Comparison of ENCODE assay signal across 14 mouse cellular contexts in the genomic region with DNA sequence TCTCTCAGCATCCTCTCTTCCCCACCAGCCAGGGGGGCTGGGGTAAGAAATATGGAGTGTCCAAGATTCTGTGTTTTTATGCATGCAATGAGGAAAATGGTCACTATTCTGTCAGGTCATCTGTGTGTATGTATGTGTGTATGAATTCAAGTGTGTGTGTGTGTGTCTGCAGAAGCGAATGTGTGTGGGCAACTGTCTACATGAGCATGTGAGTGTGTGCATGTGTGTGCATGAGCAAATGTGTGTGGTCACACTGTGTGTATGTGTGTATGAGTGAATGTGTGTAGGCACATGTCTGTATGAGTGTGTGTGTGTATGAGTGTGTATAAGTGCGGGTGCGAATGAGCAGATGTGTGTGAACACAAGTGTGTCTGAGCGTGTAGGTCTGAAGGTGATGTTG. TPM values are rescaled to one million over a fixed set of nuclear protein-coding genes. Genes with fewer than 3 reads are reported as not detected.
DNase-seq lines count a peak whose midpoint lies in the region; ATAC-seq and TF ChIP-seq lines count a peak whose summit lies in the region.
"Had no signal": no experiment of that assay in that cellular context is flagged by ENCODE, and none has a peak within 500 bp of the region (broad histone marks: within the 10 kb centered on the region; RNA-seq: fewer than 3 reads in every experiment).

No protein-coding gene starts in this region.

- no peak for TF ChIP-seq CTCF in midbrain, postnatal 0 days (IDR thresholded peaks at IDR 0.05)

- H3K36me3 ChIP-seq in forebrain, embryonic 15.5 days, result no peaks in the 10 kb centered on the region
- no peaks in the 10 kb centered on the region for H3K36me3 ChIP-seq in forebrain, embryonic 10.5 days (replicated peaks)
- no peaks in the 10 kb centered on the region for H3K36me3 ChIP-seq in kidney, embryonic 16.5 days (ENCODE audit: insufficient read depth, low read length)
- H3K36me3 ChIP-seq in midbrain, embryonic 13.5 days, result no peaks in the 10 kb centered on the region
- H3K36me3 ChIP-seq in midbrain, postnatal 0 days (ENCODE audit: insufficient read depth, low read length), result no peaks in the 10 kb centered on the region
- H3K36me3 ChIP-seq: heart, embryonic 12.5 days; heart, embryonic 15.5 days had no signal

- H3K9me3 ChIP-seq in forebrain, embryonic 15.5 days, result no peaks in the 10 kb centered on the region
- no peaks in the 10 kb centered on the region for H3K9me3 ChIP-seq in forebrain, embryonic 10.5 days
- H3K9me3 ChIP-seq in kidney, embryonic 16.5 days (ENCODE audit: low read length), result no peaks in the 10 kb centered on the region
- no peaks in the 10 kb centered on the region for H3K9me3 ChIP-seq in midbrain, embryonic 13.5 days
- no peaks in the 10 kb centered on the region for H3K9me3 ChIP-seq in midbrain, postnatal 0 days (ENCODE audit: low read length)
- H3K9me3 ChIP-seq: heart, embryonic 12.5 days; heart, embryonic 15.5 days had no signal

- H3K9ac ChIP-seq in forebrain, embryonic 15.5 days (replicated peaks), result no peak overlapping the region
- H3K9ac ChIP-seq in kidney, embryonic 16.5 days (replicated peaks; ENCODE audit: low read length), result no peak overlapping the region
- H3K9ac ChIP-seq in midbrain, embryonic 13.5 days (replicated peaks), result no peak overlapping the region
- no peak overlapping the region for H3K9ac ChIP-seq in midbrain, postnatal 0 days (replicated peaks; ENCODE audit: low read length, poor library complexity, severe bottlenecking)
- H3K9ac ChIP-seq: heart, embryonic 12.5 days; heart, embryonic 15.5 days; hindbrain, embryonic 14.5 days had no signal

- H3K4me2 ChIP-seq in forebrain, embryonic 15.5 days (replicated peaks), result no peak overlapping the region
- H3K4me2 ChIP-seq in kidney, embryonic 16.5 days (replicated peaks; ENCODE audit: low read depth, low read length), result no peak overlapping the region
- no peak overlapping the region for H3K4me2 ChIP-seq in midbrain, embryonic 13.5 days (replicated peaks)
- no peak overlapping the region for H3K4me2 ChIP-seq in midbrain, postnatal 0 days (ENCODE audit: low read depth, low read length, poor library complexity, severe bottlenecking)
- H3K4me2 ChIP-seq: heart, embryonic 12.5 days; heart, embryonic 15.5 days; hindbrain, embryonic 14.5 days had no signal

- no peaks in the 10 kb centered on the region for H3K27me3 ChIP-seq in forebrain, embryonic 15.5 days
- H3K27me3 ChIP-seq in forebrain, embryonic 10.5 days (ENCODE audit: poor library complexity, severe bottlenecking), result no peaks in the 10 kb centered on the region
- no peaks in the 10 kb centered on the region for H3K27me3 ChIP-seq in kidney, embryonic 16.5 days (ENCODE audit: insufficient read depth, low read length)
- H3K27me3 ChIP-seq in midbrain, embryonic 13.5 days, result peaks cover 10% of the 10 kb centered on the region; the same call in 1 of the 2 replicates
- no peaks in the 10 kb centered on the region for H3K27me3 ChIP-seq in midbrain, postnatal 0 days (ENCODE audit: insufficient read depth, low read length)

- H3K4me1 ChIP-seq in forebrain, embryonic 15.5 days, result peaks cover 6% of the 10 kb centered on the region; the same call in 1 of the 2 replicates
- no peaks in the 10 kb centered on the region for H3K4me1 ChIP-seq in forebrain, embryonic 10.5 days
- no peaks in the 10 kb centered on the region for H3K4me1 ChIP-seq in kidney, embryonic 16.5 days (ENCODE audit: insufficient read depth, low read length)
- H3K4me1 ChIP-seq in midbrain, embryonic 13.5 days (replicated peaks), result 0 out of 2 replicates have a peak, but pooled peaks cover 4% of the 10 kb centered on the region
- H3K4me1 ChIP-seq in midbrain, postnatal 0 days (ENCODE audit: insufficient read depth, low read length), result no peaks in the 10 kb centered on the region
- H3K4me1 ChIP-seq: heart, embryonic 12.5 days; heart, embryonic 15.5 days had no signal

- WGBS in forebrain, embryonic 15.5 days, result 89% methylated on average over 4 of the region's 4 CpGs
- 92% methylated on average over 4 of the region's 4 CpGs for WGBS in forebrain, embryonic 10.5 days
- 94% methylated on average over 4 of the region's 4 CpGs for WGBS in kidney, embryonic 16.5 days
- 97% methylated on average over 4 of the region's 4 CpGs for WGBS in midbrain, embryonic 13.5 days
- 98% methylated on average over 4 of the region's 4 CpGs for WGBS in midbrain, postnatal 0 days

- no peak for DNase-seq in forebrain, embryonic 10.5 days (ENCODE audit: extremely low spot score, low spot score)
- DNase-seq in kidney, adult 11 months, result no peak
- no peak for DNase-seq in midbrain, postnatal 0 days (ENCODE audit: low spot score)
- DNase-seq: adrenal gland, adult 8-10 months; gastrocnemius, postnatal 25 days had no signal

- 0 out of 2 replicates have a peak, but pooled peaks have one; percentile 14 for ATAC-seq in forebrain, embryonic 15.5 days (replicated peaks)
- ATAC-seq in kidney, embryonic 16.5 days (ENCODE audit: low FRiP score, low TSS enrichment), result 0 out of 2 replicates have a peak, but pooled peaks have one; percentile 19
- ATAC-seq in midbrain, embryonic 13.5 days, result peak; percentile 59; the same call in 1 of the 2 replicates
- ATAC-seq in midbrain, postnatal 0 days (ENCODE audit: low FRiP score), result no peak; the same call in 1 of the 2 replicates
- ATAC-seq: activated CD4-positive, CD25-positive, alpha-beta regulatory T cell, adult 4 months had no signal

- H3K27ac ChIP-seq in forebrain, embryonic 15.5 days (replicated peaks), result no peak overlapping the region
- no peak overlapping the region for H3K27ac ChIP-seq in forebrain, embryonic 10.5 days
- H3K27ac ChIP-seq in kidney, embryonic 16.5 days (ENCODE audit: low read length), result no peak overlapping the region
- no peak overlapping the region for H3K27ac ChIP-seq in midbrain, embryonic 13.5 days
- no peak overlapping the region for H3K27ac ChIP-seq in midbrain, postnatal 0 days (ENCODE audit: low read depth, low read length)
- H3K27ac ChIP-seq: heart, embryonic 15.5 days; hindbrain, embryonic 14.5 days had no signal

- H3K4me3 ChIP-seq in forebrain, embryonic 15.5 days, result no peak overlapping the region
- H3K4me3 ChIP-seq in forebrain, embryonic 10.5 days, result no peak overlapping the region
- no peak overlapping the region for H3K4me3 ChIP-seq in kidney, embryonic 16.5 days (ENCODE audit: low read length)
- H3K4me3 ChIP-seq in midbrain, embryonic 13.5 days (replicated peaks), result no peak overlapping the region
- H3K4me3 ChIP-seq in midbrain, postnatal 0 days (ENCODE audit: low read depth, low read length), result no peak overlapping the region
- H3K4me3 ChIP-seq: heart, embryonic 12.5 days; heart, embryonic 15.5 days had no signal

RNA-seq across cellular contexts. Expression of a gene that starts 55.0 kb away (rescaled TPM):
- polyA plus RNA-seq in forebrain, embryonic 15.5 days (2015; fragmentation: Nextera tagmentation; extraction: Ambion mirVana), result 5.6 and 7.2 TPM in 2 replicates
- polyA plus RNA-seq in forebrain, embryonic 10.5 days (2016; fragmentation: Nextera tagmentation; extraction: Ambion mirVana), result 0.33 and 0.65 TPM in 2 replicates
- polyA plus RNA-seq in kidney, embryonic 16.5 days (2015; fragmentation: Nextera tagmentation; extraction: Ambion mirVana), result 0.22 and 0.49 TPM in 2 replicates
- polyA plus RNA-seq in midbrain, embryonic 13.5 days (2015; fragmentation: Nextera tagmentation; extraction: Ambion mirVana), result 3.8 and 4.1 TPM in 2 replicates
- total RNA-seq in midbrain, postnatal 0 days (2014; rRNA removed), result 19.9 and 36.4 TPM in 2 replicates
- 16.4 and 18.7 TPM in 2 replicates for polyA plus RNA-seq in midbrain, postnatal 0 days (2015; fragmentation: Nextera tagmentation; extraction: Ambion mirVana)
- total RNA-seq: gastrocnemius, adult 8-10 months; heart, adult 18-20 months had no signal
- polyA plus RNA-seq: activated CD4-positive, CD25-positive, alpha-beta regulatory T cell, adult 4 months; heart, embryonic 12.5 days had no signal
